Mouse (Mus musculus) heart, adult 2 months (tissue): Measurements from ENCODE around the gene Olfr960.

Experiments used
- CTCF ChIP-seq: fragments of 200-600 bp; IDR thresholded peaks from 2 replicates; pipeline ENCODE4 v1.8.1; 2022; ENCODE audit warnings: antibody characterized with exemption, mild to moderate bottlenecking, moderate library complexity
- EP300 ChIP-seq: fragments of 200-500 bp; IDR thresholded peaks from 2 replicates; pipeline ENCODE4 v1.6.1; 2011; ENCODE audit warnings: low read depth, low read length, control low read depth; ENCODE audit not compliant: insufficient read depth
- POLR2A ChIP-seq: fragments of 200-500 bp; IDR thresholded peaks from 2 replicates; pipeline ENCODE4 v1.6.1; 2011; ENCODE audit warnings: mild to moderate bottlenecking, low read depth, low read length, control low read depth; ENCODE audit not compliant: insufficient read depth

GRCm38 (mm10) chr9:39644785-39645184, 23.6 kb downstream of the Olfr960 start, which contains the start of gene Olfr961:
- no peak for TF ChIP-seq CTCF
- no peak for TF ChIP-seq POLR2A
- TF ChIP-seq EP300 = no peak
